Mouse (Mus musculus): ENCODE results near the gene Slfn1. TPM values are rescaled to one million over a fixed set of nuclear protein-coding genes. Genes with fewer than 3 reads are reported as not detected.
"Not testable (repeated sequence)": the region's sequence is repeated elsewhere in the genome, so short reads cannot be mapped to it uniquely, and the experiment has no call there.

Gene Slfn1
- polyA plus RNA-seq, 1 experiment from 2014 or later = 1.1 TPM

DNA sequence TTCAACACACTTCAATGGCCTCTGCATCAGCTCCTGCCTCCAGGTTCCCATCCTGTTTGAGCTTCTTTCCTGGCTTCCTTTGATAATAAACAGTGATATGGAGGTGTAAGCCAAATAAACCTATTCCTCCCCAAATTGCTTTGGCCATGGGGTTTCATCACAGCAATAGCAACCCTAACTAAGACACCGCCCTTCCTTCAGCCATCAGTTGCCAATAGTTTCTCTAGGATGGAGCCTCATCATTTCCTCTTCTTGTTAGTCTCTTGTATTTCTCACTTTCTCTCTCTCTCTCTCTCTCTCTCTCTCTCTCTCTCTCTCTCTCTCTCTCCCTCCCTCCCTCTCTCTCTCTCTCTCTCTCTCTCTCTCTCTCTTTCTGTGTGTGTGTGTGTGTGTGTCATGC is 32.3 kb downstream of the Slfn1 start:
- not testable (repeated sequence) for H3K4me3 ChIP-seq (ENCODE audit: low read depth, low read length); H3K36me3 ChIP-seq (ENCODE audit: control insufficient read depth, insufficient read depth); H3K4me1 ChIP-seq (ENCODE audit: control insufficient read depth, low read depth, low read length); H3K9me3 ChIP-seq (replicated peaks; ENCODE audit: control insufficient read depth, low read length); H3K9ac ChIP-seq (ENCODE audit: low read depth, low read length); H3K27me3 ChIP-seq (ENCODE audit: control insufficient read depth, insufficient read depth, low read depth, low read length); H3K4me2 ChIP-seq (ENCODE audit: low read depth, low read length); ATAC-seq (ENCODE audit: low read depth); H3K27ac ChIP-seq (ENCODE audit: low read length)
- WGBS (ENCODE audit: insufficient replicate concordance) = no CpG with 5 or more reads among the region's 1 CpGs

Other genes starting within 250 kb of the Slfn1 start
- 25.8 and 26.4 TPM in 2 replicates for gene Rffl, start 245.6 kb upstream of the Slfn1 start, polyA plus RNA-seq (2015; fragmentation: Nextera tagmentation; extraction: Ambion mirVana)
- gene Rad51d, start 226.2 kb upstream of the Slfn1 start, polyA plus RNA-seq (2015; fragmentation: Nextera tagmentation; extraction: Ambion mirVana) = 4.1 and 4.7 TPM in 2 replicates
- 0.09 and 0.12 TPM in 2 replicates for gene Fndc8, start 224.7 kb upstream of the Slfn1 start, polyA plus RNA-seq (2015; fragmentation: Nextera tagmentation; extraction: Ambion mirVana)
- 9.1 and 10.7 TPM in 2 replicates for gene Nle1, start 208.4 kb upstream of the Slfn1 start, polyA plus RNA-seq (2015; fragmentation: Nextera tagmentation; extraction: Ambion mirVana)
- gene Unc45b, start 206.3 kb upstream of the Slfn1 start, polyA plus RNA-seq (2015; fragmentation: Nextera tagmentation; extraction: Ambion mirVana) = 1.4 and 2.4 TPM in 2 replicates
- gene Slfn5, start 165.5 kb upstream of the Slfn1 start, polyA plus RNA-seq (2015; fragmentation: Nextera tagmentation; extraction: Ambion mirVana) = 1.6 TPM in 2 replicates
- 4.5 and 5.6 TPM in 2 replicates for gene Slfn9, start 125.0 kb upstream of the Slfn1 start, polyA plus RNA-seq (2015; fragmentation: Nextera tagmentation; extraction: Ambion mirVana)
- 0.40 and 0.51 TPM in 2 replicates for gene Slfn8, start 96.0 kb upstream of the Slfn1 start, polyA plus RNA-seq (2015; fragmentation: Nextera tagmentation; extraction: Ambion mirVana)
- 11.2 and 11.7 TPM in 2 replicates for gene Slfn2, start 51.7 kb upstream of the Slfn1 start, polyA plus RNA-seq (2015; fragmentation: Nextera tagmentation; extraction: Ambion mirVana)
- 0.99 and 1.2 TPM in 2 replicates for gene Slfn4, start 58.3 kb downstream of the Slfn1 start, polyA plus RNA-seq (2015; fragmentation: Nextera tagmentation; extraction: Ambion mirVana)
- 2.0 and 2.5 TPM in 2 replicates for gene Slfn3, start 74.5 kb downstream of the Slfn1 start, polyA plus RNA-seq (2015; fragmentation: Nextera tagmentation; extraction: Ambion mirVana)
- gene Slfn14, start 169.9 kb downstream of the Slfn1 start, polyA plus RNA-seq (2015; fragmentation: Nextera tagmentation; extraction: Ambion mirVana) = 39.7 and 43.0 TPM in 2 replicates
- 19.2 and 21.7 TPM in 2 replicates for gene Ap2b1, start 182.2 kb downstream of the Slfn1 start, polyA plus RNA-seq (2015; fragmentation: Nextera tagmentation; extraction: Ambion mirVana)
- 5.6 and 6.2 TPM in 2 replicates for gene Pex12, start 185.7 kb downstream of the Slfn1 start, polyA plus RNA-seq (2015; fragmentation: Nextera tagmentation; extraction: Ambion mirVana)

All from liver, embryonic 16.5 days (tissue).